Comparison of ENCODE assay signal across 10 mouse cellular contexts in genomic region chr1:121394764-121395163, GRCm38 (mm10). TPM values are rescaled to one million over a fixed set of nuclear protein-coding genes. Genes with fewer than 3 reads are reported as not detected.
DNase-seq lines count a peak whose midpoint lies in the region; ATAC-seq and TF ChIP-seq lines count a peak whose summit lies in the region.
"Had no signal": no experiment of that assay in that cellular context is flagged by ENCODE, and none has a peak within 500 bp of the region (broad histone marks: within the 10 kb centered on the region; RNA-seq: fewer than 3 reads in every experiment).

No protein-coding gene starts in this region.

- TF ChIP-seq EP300 in heart, postnatal 0 days (IDR thresholded peaks at IDR 0.05; ENCODE audit: low read depth) = no peak

- H3K27ac ChIP-seq in heart, postnatal 0 days (ENCODE audit: low read depth) = peak overlapping the region; percentile 66
- no peak overlapping the region for H3K27ac ChIP-seq in kidney, postnatal 0 days
- peak overlapping the region; percentile 34 for H3K27ac ChIP-seq in neural tube, embryonic 14.5 days (ENCODE audit: low read depth, low read length)
- no peak overlapping the region for H3K27ac ChIP-seq in hindbrain, embryonic 16.5 days (ENCODE audit: low read depth, low read length)

- no peak for TF ChIP-seq CTCF in heart, postnatal 0 days (IDR thresholded peaks at IDR 0.05; ENCODE audit: low read depth)
- TF ChIP-seq CTCF in kidney, postnatal 0 days (IDR thresholded peaks at IDR 0.05; ENCODE audit: low read depth) = no peak

- no peak for ATAC-seq in heart, postnatal 0 days (ENCODE audit: insufficient read depth, low read depth)
- peak; percentile 49 for ATAC-seq in kidney, postnatal 0 days (replicated peaks; ENCODE audit: low FRiP score, low read depth)
- ATAC-seq in neural tube, embryonic 14.5 days (ENCODE audit: low read depth) = peak; percentile 36
- no peak for ATAC-seq in hindbrain, embryonic 16.5 days

- H3K9me3 ChIP-seq in heart, postnatal 0 days (replicated peaks; ENCODE audit: control insufficient read depth, low read length) = no peaks in the 10 kb centered on the region
- no peaks in the 10 kb centered on the region for H3K9me3 ChIP-seq in kidney, postnatal 0 days (replicated peaks; ENCODE audit: low read length)
- no peaks in the 10 kb centered on the region for H3K9me3 ChIP-seq in neural tube, embryonic 14.5 days (ENCODE audit: control insufficient read depth, low read length)
- no peaks in the 10 kb centered on the region for H3K9me3 ChIP-seq in hindbrain, embryonic 16.5 days (ENCODE audit: control insufficient read depth, low read length)
- H3K9me3 ChIP-seq: megakaryocyte, embryonic 14.5 days had no signal

- 0 out of 2 replicates have a peak overlapping the region, but pooled peaks have one; percentile 3 for H3K4me2 ChIP-seq in heart, postnatal 0 days (ENCODE audit: low read depth, low read length)
- peak overlapping the region; percentile 13; the same call in 1 of the 2 replicates for H3K4me2 ChIP-seq in kidney, postnatal 0 days (ENCODE audit: low read length)
- no peak overlapping the region for H3K4me2 ChIP-seq in neural tube, embryonic 14.5 days (ENCODE audit: low read depth, low read length)
- no peak overlapping the region for H3K4me2 ChIP-seq in hindbrain, embryonic 16.5 days (ENCODE audit: low read length)

- WGBS in heart, postnatal 0 days = 32% methylated on average over 5 of the region's 5 CpGs
- 7% methylated on average over 5 of the region's 5 CpGs for WGBS in kidney, postnatal 0 days
- 9% methylated on average over 5 of the region's 5 CpGs for WGBS in neural tube, embryonic 14.5 days
- WGBS in hindbrain, embryonic 16.5 days = 46% methylated on average over 5 of the region's 5 CpGs

- intact Hi-C loops in heart, postnatal 36 days (cut with DNase I) = loop anchor here (5.0 kb wide), 2 partner anchors 67 to 212 kb away; no protein-coding TSS in a partner anchor
- intact Hi-C loops in left cerebral cortex, postnatal 14 days (cut with DNase I) = loop anchor here (5.0 kb wide), 1 partner anchor 67 kb away; no protein-coding TSS in a partner anchor

- no peaks in the 10 kb centered on the region for H3K36me3 ChIP-seq in heart, postnatal 0 days (replicated peaks; ENCODE audit: control insufficient read depth, insufficient read depth, low read length)
- no peaks in the 10 kb centered on the region for H3K36me3 ChIP-seq in kidney, postnatal 0 days (ENCODE audit: insufficient read depth, low read length)
- H3K36me3 ChIP-seq in neural tube, embryonic 14.5 days (ENCODE audit: control insufficient read depth, insufficient read depth, low read length) = no peaks in the 10 kb centered on the region
- no peaks in the 10 kb centered on the region for H3K36me3 ChIP-seq in hindbrain, embryonic 16.5 days (ENCODE audit: control insufficient read depth, insufficient read depth, low read length)

- H3K4me3 ChIP-seq in heart, postnatal 0 days (ENCODE audit: low read depth, low read length) = no peak overlapping the region
- H3K4me3 ChIP-seq in kidney, postnatal 0 days (replicated peaks; ENCODE audit: low read depth, low read length) = no peak overlapping the region
- no peak overlapping the region for H3K4me3 ChIP-seq in neural tube, embryonic 14.5 days (ENCODE audit: low read depth, low read length)
- no peak overlapping the region for H3K4me3 ChIP-seq in hindbrain, embryonic 16.5 days (ENCODE audit: low read length)
- H3K4me3 ChIP-seq: megakaryocyte, embryonic 14.5 days had no signal

- no peak overlapping the region for H3K9ac ChIP-seq in heart, postnatal 0 days (replicated peaks; ENCODE audit: low read depth, low read length)
- no peak overlapping the region for H3K9ac ChIP-seq in kidney, postnatal 0 days (ENCODE audit: low read depth, low read length)
- no peak overlapping the region for H3K9ac ChIP-seq in neural tube, embryonic 14.5 days (replicated peaks; ENCODE audit: low read depth, low read length)
- no peak overlapping the region for H3K9ac ChIP-seq in hindbrain, embryonic 16.5 days (ENCODE audit: low read depth, low read length)

- no peaks in the 10 kb centered on the region for H3K27me3 ChIP-seq in heart, postnatal 0 days (ENCODE audit: control insufficient read depth, insufficient read depth, low read length)
- H3K27me3 ChIP-seq in kidney, postnatal 0 days (ENCODE audit: insufficient read depth, low read length) = no peaks in the 10 kb centered on the region
- no peaks in the 10 kb centered on the region for H3K27me3 ChIP-seq in neural tube, embryonic 14.5 days (ENCODE audit: control insufficient read depth, insufficient read depth, low read length)
- no peaks in the 10 kb centered on the region for H3K27me3 ChIP-seq in hindbrain, embryonic 16.5 days (replicated peaks; ENCODE audit: control insufficient read depth, insufficient read depth, low read length)
- H3K27me3 ChIP-seq: megakaryocyte, embryonic 14.5 days had no signal

- peaks cover 14% of the 10 kb centered on the region for H3K4me1 ChIP-seq in heart, postnatal 0 days (ENCODE audit: control insufficient read depth, insufficient read depth)
- H3K4me1 ChIP-seq in kidney, postnatal 0 days (replicated peaks; ENCODE audit: insufficient read depth, low read length) = peaks cover 18% of the 10 kb centered on the region
- H3K4me1 ChIP-seq in neural tube, embryonic 14.5 days (ENCODE audit: control insufficient read depth, insufficient read depth, low read length) = peaks cover 20% of the 10 kb centered on the region
- H3K4me1 ChIP-seq in hindbrain, embryonic 16.5 days (ENCODE audit: control insufficient read depth, insufficient read depth, low read depth, low read length) = peaks cover 21% of the 10 kb centered on the region

- DNase-seq in heart, postnatal 0 days (ENCODE audit: low spot score) = no peak
- no peak for DNase-seq in heart, postnatal 36 days
- DNase-seq in ovary, postnatal 14 days (ENCODE audit: low spot score) = peak; percentile 12
- DNase-seq in ovary, postnatal 10 days (ENCODE audit: low spot score) = no peak
- peak; percentile 91 for DNase-seq in kidney, postnatal 0 days (ENCODE audit: low spot score)
- no peak for DNase-seq in left cerebral cortex, postnatal 14 days (ENCODE audit: low spot score in 2 of 2)
- DNase-seq: gastrocnemius, postnatal 25 days had no signal

RNA-seq across cellular contexts. Expression of gene Ccdc93, which starts 36.1 kb away (rescaled TPM):
- total RNA-seq in heart, postnatal 0 days (2014; rRNA removed; ENCODE audit: low replicate concordance) = 3.9 and 4.9 TPM in 2 replicates
- polyA plus RNA-seq in heart, postnatal 0 days (2015; fragmentation: Nextera tagmentation; extraction: Ambion mirVana) = 4.5 and 4.7 TPM in 2 replicates
- total RNA-seq in heart, postnatal 36 days (2021) = 10 to 100 TPM; 12.4 to 14.5 TPM
- polyA plus RNA-seq in kidney, postnatal 0 days (2015; fragmentation: Nextera tagmentation; extraction: Ambion mirVana) = 6.4 and 6.6 TPM in 2 replicates
- 12.7 and 13.6 TPM in 2 replicates for polyA plus RNA-seq in neural tube, embryonic 14.5 days (2014; fragmentation: Nextera tagmentation; extraction: Ambion mirVana)
- 11.0 and 11.7 TPM in 2 replicates for polyA plus RNA-seq in hindbrain, embryonic 16.5 days (2015; fragmentation: Nextera tagmentation; extraction: Ambion mirVana)
- total RNA-seq in left cerebral cortex, postnatal 14 days (2021) = 10 to 100 TPM; 19.7 to 23.4 TPM

Comparison
In these comparisons a context has a peak if more than half of its experiments do, and no peak if none do; other contexts are left out.
1. DNase-seq: peak in ovary, postnatal 14 days (single experiment) and kidney, postnatal 0 days (single experiment); none in heart, postnatal 0 days (single experiment), heart, postnatal 36 days (0 of 2), ovary, postnatal 10 days (single experiment) and left cerebral cortex, postnatal 14 days (0 of 2).
2. ATAC-seq: peak in kidney, postnatal 0 days (single experiment) and neural tube, embryonic 14.5 days (single experiment); none in heart, postnatal 0 days (single experiment) and hindbrain, embryonic 16.5 days (single experiment).
3. H3K27ac ChIP-seq: peak in heart, postnatal 0 days (single experiment) and neural tube, embryonic 14.5 days (single experiment); none in kidney, postnatal 0 days (single experiment) and hindbrain, embryonic 16.5 days (single experiment).
4. H3K4me2 ChIP-seq: peak in heart, postnatal 0 days (single experiment) and kidney, postnatal 0 days (single experiment); none in neural tube, embryonic 14.5 days (single experiment) and hindbrain, embryonic 16.5 days (single experiment).